Mouse (Mus musculus): Measurements from ENCODE around the gene Slc6a9.

Slc6a9 gene

DNA sequence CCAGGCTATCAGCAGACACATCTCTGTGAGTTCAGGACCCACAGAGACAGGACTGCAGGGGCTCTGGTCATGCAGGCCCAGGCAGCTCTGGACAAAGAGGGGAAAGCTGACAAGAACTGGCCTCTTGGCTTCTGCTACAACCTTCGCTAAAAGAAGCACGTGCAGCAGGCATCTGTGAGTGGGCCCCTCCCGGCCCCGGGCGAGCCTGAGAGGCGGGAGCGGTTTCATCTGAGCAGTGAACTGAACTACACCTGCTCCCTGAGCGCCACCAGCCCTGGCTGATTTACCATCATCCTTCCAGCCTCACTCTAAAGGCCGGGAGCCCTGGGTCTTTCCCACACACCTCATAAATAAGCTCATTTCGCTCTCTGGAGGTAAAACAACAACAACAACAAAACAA, 44.0 kb downstream of the Slc6a9 start:
- DNase-seq (ENCODE audit: low spot score) = no peak

DNA sequence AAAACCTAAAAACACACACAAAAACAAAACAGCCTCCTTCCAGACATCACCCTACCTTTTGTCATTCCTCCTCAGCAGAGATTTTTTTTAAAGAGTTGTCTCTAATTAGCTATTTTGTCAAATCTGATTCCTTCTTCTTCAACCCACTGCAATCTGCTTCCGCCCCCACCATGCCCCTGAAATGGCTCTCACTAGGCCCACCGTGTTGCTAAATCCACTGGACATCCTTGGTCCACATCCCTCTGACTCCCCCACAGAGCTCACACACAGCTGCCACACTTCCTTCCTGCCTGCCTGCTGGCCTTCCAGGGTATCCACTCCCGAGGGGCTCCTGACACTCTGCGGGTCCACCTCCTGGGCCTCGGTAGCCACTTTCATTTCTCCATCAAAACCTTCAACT, 44.4 kb downstream of the Slc6a9 start:
- no peak for DNase-seq (ENCODE audit: low spot score)

DNA sequence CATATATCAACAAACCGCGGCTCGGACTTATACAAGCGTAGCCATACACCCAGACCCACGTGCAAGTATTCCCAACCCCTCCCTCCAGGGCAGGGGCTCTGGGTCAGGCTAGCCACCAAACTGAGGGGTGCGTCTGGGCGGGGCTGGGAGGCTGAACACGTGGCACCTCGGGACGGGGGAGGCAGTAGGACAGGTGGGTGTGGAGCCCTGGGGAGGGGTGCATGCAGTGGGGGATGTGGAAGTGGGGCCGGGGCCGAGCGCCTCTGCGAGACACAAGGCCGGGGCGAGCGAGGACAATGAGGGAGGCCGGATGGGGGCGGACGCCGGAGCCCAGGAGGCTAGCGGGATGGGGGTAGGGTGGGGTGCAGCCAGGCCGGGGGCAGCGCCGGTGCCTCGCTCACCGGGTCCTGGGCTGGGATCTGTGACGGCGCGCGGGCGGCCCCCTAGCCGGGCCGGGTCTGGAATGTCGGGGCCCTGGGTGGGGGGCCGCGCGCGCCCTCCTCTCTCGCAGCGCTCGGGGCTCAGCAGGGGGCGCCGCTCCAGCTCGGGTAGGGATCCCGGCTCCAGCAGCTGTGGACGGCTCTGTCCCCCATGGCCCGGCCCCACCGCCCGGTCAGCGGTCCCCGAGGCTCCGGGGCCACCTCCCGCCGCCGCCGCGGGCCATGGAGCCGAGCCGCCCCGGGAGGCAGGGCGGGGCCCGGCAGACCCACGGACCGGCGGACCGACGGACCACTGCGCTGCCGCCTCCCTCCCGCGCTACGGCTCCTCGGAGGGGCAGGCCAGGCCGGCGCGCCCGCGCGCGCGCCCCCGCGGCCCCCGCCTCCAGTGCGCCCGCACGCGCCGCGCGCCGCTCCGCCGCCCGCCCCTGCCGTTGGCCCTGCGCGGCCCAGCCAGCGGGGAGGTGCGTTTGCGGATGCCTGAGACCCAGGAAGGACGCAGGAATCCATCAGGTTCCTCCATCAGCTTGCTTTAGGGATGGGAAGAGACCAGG, 48.7 kb downstream of the Slc6a9 start, which contains the start of gene B4galt2:
Gene B4galt2, minus strand, starts transcription at position 787 of the 991 bp plus-strand sequence.
- no peak for DNase-seq (ENCODE audit: low spot score)

DNA sequence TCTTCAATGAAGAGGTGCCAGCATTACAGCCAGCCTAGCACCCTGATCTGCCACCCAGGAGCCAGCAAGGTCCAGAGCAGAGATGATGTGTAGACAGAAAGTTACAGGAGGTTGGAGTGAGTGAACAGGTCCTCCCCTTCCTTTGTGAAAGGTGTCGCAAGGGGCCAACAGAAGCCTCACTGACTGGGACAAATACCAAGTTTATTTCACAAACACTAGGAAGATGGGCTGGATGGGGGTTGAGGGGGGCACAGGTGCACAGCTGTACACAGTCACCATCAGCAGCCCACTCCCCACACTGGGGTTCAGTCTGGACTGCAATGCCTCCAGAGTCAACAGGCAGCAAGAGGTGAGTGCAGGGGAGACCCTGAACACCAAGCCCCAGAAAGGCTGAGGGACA, 49.8 kb downstream of the Slc6a9 start:
- DNase-seq (ENCODE audit: low spot score) = no peak

DNA sequence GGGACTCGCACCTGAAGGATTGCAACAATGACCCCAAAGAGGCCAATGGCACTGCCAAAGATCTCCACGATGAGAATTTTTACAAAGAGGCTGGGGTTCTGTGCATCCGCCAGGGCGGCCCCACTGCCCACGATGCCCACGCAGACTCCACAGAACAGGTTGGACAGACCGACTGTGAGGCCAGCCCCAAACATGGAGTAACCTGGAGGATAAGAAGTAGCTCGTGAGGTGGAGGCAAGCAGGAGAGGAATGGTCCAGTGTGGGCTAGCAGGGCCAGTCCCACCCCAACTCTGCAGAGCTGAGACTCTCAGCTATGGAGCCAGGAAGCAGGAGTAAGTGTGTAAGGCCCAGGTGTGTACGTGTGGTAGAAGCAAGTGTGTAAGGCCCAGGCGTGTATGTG, 50.8 kb downstream of the Slc6a9 start:
- DNase-seq (ENCODE audit: low spot score) = no peak

DNA sequence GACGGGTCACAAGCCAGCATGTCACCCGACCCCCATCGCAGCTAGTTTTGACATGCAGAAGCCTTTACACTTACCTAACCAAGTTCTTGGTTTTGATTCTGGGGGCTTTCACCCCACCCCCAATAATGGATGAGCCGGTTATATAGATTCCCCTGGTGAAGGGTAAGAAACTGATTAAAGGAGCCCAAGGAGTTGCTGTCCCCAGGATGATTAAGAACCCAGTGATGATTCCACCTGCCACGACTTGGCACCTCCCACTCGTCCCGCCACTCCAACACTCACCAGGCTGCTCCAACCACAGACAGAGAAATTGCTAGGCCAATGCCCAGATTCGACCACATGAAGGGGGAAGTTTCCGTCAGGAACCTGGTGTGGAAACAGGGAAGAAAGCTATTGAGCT, 51.7 kb downstream of the Slc6a9 start:
- DNase-seq (ENCODE audit: low spot score) = no peak

DNA sequence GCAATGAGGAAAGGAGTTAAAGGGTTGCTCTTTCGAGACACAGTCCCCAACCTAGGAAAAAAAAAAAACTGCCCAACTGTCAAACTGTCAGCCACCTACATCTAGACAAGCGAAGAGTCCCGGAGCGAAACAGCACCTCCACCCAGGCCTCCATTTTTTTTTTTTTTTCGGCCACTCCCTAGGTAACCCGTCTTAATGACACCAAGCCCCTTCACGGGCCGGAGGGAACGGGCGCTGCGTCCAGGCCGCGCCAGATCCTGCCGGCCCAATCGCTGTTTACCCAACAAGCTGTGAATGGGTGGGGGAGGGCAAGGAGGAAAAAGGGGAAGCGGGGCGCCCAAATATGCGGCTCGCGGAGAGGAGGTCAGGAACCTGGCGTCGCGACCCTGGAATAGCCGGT, 52.3 kb downstream of the Slc6a9 start:
- no peak for DNase-seq (ENCODE audit: low spot score)

DNA sequence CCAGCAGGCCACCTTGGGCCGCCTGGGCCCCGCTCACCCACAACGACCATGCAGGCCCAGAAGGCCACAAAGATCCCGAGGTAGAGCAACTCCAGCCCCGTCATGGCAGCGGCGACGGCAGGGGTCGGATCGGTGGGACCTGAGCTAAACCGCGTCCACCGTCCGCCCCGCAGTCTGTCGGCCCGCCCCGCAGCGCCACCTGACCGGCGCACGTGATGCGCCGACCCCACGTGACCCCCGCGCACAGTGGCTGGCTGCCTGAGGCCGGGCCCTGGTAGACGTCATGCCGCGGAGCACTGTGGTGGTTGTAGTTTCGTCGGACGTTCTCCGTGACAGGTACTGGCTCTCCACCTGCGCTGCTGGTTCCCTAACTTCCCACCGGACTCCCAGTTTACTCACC, 52.8 kb downstream of the Slc6a9 start, which contains the start of gene Atp6v0b:
Gene Atp6v0b, minus strand, starts transcription at position 201 of the 400 bp plus-strand sequence.
- DNase-seq (ENCODE audit: low spot score) = peak; percentile 81

DNA sequence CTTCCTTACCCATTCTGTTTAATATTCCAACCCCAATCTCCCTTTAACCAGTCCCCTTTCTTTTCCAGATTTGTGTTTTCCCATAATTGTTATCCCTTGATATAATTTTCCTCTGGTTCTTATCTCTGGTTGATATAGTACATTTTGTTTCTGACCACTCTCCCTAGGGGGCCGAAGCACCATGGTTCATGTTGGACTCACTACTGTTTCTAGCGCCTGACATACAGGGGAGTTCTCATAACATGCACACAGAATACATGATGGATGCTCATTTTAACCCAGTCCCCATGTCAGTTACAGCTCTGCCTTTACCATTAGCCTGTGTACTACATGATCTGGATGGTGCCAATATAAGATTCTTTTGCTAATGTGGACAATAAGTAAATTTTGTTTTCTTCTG, 53.6 kb downstream of the Slc6a9 start:
- no peak for DNase-seq (ENCODE audit: low spot score)

DNA sequence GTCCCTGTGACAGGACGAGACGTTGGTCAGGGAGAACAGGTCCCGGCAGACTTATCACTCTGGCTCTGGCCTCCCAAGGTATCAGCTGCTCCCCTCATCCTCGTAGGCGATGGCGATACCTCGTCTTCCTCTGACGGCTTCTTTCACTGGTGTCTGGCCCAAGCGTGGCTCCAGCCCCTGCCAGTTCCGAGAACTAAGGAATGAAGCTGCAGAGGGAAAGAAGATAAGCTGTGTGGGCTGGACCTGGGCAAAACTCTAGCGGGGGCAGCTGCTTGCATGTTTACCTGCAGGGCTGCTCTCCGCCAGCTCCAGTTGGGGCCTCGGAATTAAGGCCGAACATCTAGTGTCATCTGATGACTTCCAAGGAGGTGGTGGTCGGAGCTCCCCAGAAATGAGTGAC, 55.2 kb downstream of the Slc6a9 start:
- no peak for DNase-seq (ENCODE audit: low spot score)

DNA sequence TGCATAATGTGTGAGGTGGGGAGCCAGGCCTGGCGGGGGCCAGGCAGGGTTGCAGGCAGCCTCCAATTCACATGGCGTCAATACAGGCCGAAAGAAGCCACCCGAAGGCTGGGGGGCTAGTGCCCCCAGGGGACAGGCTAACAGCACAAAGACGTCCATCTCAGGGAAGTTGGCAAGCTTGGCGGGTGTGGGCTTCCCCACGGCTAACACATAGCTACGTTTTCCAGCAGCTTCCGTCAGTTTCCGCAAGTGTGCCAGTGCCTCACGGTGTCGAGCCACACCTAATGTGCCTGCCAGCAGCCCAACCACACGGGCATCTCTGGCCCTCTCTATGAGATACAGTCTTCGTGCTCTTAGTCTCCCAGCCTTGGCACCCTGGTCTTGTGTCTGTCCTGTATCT, 55.7 kb downstream of the Slc6a9 start:
- no peak for DNase-seq (ENCODE audit: low spot score)

DNA sequence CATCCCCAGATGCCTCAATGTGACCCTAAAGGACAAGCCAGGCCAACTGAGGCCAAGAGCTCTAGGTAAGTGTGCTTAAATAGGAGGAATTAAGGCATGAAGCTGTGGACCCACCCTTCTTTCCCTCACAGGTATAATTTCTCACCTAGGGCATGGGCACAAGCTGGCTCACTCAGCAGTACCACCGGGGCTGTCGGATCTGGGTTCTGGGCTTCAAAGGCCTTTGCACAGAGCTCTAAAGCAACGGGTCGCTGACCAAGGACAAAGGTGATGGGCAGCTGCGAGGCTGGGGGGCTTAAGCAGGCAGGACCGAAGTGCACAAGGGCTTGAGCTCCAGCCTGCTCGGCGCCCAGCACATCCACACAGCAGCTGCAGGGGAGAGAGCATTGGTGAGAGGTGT, 56.4 kb downstream of the Slc6a9 start:
- no peak for DNase-seq (ENCODE audit: low spot score)

DNA sequence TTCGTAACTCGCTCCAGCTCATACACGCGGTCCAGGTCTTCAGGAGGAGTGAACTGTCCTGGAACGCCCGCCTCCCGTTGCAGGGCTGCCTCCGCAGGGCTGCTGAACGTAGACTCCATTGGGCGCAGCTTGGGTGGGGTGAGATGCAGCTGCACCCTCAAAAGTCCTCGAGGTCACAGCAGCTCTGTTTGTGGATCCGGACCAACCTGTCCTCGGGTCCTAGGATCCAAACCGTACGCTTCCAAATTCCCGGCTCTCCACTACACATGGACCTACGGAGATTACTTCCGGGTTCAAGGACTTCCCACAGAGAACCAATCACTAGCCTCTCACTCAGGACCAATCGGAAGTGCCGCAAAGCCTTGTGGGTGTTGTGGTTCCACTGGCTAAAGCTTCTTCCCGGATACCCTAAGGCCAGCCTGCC, 57.4 kb downstream of the Slc6a9 start, which contains the start of gene Dph2:
Gene Dph2, minus strand, starts transcription at position 295 of the 424 bp plus-strand sequence.
- peak; percentile 88 for DNase-seq (ENCODE audit: low spot score)

DNA sequence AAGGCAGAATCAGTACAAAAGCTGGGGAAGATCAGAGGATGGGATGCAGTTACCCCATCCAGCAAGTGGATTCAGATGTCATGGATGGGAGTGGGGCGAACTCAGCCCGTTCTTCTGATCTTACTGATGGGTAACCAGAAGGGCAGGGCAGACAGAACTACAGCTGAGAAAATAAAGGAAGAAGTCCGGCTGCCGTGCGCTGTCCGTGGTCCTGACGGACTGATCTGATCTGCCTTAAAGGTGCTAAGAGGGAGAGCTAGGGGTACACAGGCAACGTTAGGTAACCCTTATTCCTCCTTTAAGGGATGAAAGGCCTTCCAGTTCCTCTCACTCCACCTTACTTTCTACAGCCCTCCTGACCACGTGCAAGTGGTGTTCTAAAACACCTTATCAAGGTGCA, 59.1 kb downstream of the Slc6a9 start:
- peak; percentile 53 for DNase-seq (ENCODE audit: low spot score)

DNA sequence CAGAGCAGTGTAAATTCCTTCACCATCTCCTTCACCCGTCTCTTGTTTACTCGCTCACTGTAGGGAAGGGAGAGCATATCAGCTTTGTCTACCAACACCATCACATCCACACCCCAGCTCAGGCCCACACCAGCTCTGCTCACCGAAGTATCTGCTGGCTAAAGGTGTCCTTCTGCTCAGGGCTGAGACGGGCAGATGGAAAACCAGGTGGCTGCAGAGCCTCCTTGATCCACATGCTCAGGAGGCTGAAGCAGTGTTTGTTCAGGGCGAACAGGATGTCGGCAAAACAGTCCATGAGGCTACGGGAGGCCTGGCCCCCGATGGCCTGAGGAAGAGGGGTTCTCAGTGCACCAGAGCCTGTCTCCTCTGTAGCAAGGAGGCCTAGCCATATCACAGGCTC, 60.3 kb downstream of the Slc6a9 start:
- DNase-seq (ENCODE audit: low spot score) = no peak

DNA sequence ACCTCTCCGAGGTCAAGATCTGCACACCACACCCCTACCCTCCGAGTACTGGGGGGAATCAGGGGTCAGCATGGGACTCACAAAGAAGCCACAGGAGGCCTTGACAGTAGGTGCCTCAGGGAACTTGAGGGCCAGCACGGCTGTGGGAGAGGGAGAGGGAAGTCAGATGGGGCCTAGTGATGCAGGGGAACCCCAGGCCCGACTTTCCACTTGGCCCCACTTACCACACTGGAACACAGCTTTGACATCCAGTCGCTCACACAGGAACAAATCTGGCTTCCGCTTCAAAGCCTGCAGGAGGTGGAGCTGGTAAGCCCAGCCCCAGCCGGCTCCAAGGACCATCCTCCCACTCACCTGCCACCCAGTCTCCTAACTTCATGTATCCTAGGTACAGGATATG, 61.0 kb downstream of the Slc6a9 start:
- DNase-seq (ENCODE audit: low spot score) = no peak

DNA sequence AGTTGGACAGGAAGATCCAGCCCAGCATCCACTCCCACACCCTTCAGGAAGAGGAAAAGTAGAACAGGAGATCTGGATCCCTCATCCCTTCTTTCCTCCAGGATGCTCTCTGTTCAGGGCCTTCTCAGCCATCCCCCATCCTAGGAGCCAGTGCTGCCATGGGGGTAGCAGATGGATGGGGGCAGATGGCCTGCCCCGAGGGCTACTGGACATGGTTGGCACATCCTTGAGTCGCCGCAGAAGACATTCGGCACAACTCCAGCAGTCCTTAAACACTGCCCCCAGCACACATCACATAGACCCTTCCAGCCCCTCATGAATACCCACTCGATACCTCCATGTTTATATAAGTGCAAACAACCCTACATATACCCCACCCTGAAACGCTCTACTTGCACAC, 61.7 kb downstream of the Slc6a9 start:
- no peak for DNase-seq (ENCODE audit: low spot score)

DNA sequence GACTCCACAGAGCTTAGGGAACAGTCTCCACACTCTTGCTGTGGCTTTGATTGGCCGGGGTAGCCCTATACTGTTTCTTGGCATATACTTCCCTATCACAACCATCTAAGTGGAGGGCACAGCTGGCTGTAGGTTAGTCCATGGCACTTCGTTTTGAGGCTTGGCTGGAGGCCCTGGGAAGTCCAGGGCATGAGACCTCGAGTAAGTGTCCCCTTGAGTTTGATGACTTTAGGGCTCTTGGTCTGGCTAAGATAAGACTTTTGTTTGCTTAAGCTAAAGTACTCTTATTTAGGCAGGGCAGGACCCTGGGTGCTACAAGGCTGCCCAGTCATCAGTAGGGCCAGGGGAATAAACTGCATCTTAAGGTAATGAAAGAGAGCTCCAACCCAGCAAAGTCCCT, 63.8 kb downstream of the Slc6a9 start:
- no peak for DNase-seq (ENCODE audit: low spot score)

DNA sequence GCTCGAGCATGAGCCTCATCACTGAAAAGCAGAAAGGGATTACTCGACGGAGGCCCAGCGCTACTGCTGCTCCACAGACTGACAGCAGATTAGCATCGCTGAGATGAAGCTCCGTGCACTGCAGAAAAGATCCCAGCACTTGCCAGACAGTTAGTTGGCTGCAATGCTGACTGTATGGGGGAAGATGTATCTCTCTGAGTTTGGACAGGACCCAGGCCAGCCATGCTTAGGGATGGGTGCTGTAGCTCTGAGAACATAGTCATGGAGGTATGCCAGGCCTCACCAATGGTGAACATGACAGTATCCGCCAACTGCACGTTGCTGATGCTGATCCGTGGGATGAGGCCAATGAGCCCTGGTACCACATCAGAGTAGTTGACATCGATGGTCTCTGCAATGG, 69.8 kb downstream of the Slc6a9 start:
- DNase-seq (ENCODE audit: low spot score) = no peak

DNA sequence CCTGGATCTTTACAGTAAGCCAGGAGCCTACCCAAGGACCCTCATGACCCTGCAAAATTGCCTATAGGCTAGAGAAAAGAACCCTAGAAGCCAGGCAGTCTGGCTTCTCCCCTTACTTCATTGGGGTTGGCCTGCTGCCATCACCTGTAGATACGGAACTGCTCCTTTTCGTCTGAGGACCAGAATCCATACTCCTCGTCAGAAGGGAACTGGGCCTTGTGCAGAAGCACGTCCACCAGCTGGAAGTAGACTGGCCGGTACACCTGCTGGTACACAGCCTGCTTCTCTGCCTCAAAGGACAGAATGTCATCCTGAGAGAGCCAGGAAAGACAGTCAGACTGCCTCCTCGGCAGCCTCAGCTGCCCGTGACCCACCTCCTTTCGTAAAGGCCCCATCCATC, 70.5 kb downstream of the Slc6a9 start:
- DNase-seq (ENCODE audit: low spot score) = no peak

DNA sequence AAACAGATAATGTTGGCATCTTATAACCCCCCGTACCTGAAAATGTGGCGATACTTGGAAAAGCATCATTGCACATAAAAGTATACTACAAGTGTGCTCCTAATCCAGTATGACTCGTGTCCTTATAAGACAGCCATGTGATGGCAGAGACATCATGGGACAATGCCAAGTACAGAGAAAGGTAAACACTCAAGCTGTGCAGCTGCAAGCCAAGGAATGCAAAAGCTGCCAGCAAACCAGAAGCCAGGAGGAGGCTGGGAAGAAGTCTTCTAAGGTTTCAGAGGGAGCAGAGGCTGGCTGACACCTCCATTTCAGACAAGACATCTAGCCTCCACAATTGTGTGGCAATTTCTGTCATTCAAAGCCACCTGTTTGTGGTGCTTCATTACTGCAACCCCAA, 71.9 kb downstream of the Slc6a9 start:
- peak; percentile 90 for DNase-seq (ENCODE audit: low spot score)

DNA sequence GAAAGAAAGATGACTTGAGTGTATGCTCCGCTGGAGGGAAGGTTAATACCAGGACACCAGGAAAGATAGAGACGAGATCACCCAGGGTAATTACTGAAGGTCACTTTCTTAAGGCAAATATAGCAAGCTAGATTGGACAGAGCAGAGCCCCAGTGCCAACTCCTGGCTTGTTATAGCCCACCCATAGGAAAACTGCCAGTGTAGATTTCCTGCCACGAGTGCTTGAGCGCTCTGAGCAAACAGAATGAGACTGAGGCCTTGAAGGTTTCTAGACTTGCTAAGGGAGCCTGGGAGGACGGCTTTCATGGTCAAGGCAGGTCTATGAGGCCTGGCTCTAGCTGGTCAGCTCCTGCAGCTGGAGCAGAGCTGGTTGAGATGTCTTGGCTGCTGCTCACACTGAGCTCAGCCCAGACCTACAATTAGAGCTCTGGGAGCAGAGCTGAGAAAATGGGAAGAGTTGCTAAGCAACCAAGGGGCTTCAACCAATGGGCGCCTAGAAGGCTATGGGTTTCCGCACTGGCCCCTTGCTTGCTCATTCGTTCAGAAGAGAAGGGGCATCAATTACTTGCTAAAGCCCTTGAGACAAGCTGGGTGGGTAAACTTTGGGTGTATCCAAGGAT, 74.6 kb downstream of the Slc6a9 start:
- no peak for DNase-seq (ENCODE audit: low spot score)

DNA sequence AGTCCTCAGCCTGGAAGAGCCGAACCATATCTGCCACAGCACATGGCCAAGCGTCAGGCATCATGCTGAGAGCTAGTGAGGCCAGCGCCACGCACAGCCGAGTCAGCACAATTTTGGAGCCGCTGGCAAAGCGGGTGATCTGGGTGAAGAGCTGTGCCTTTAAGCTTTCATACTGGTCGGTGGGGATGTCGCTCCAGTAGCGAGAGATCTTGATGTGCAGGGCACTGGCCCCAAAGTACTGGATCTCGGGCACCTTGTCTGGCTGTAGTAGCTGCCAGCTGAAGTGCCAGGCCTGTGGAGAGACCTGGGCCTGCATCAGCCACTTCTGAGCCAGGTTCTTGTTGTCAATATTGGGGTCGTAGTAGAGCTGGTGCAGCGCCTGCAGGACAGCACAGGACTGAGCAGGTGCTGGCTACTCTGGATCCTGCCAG, 77.8 kb downstream of the Slc6a9 start:
- DNase-seq (ENCODE audit: low spot score) = no peak

Data from adipocyte (in vitro differentiated cells).